8 mouse cellular contexts compared by ENCODE assay signal in the genomic region with DNA sequence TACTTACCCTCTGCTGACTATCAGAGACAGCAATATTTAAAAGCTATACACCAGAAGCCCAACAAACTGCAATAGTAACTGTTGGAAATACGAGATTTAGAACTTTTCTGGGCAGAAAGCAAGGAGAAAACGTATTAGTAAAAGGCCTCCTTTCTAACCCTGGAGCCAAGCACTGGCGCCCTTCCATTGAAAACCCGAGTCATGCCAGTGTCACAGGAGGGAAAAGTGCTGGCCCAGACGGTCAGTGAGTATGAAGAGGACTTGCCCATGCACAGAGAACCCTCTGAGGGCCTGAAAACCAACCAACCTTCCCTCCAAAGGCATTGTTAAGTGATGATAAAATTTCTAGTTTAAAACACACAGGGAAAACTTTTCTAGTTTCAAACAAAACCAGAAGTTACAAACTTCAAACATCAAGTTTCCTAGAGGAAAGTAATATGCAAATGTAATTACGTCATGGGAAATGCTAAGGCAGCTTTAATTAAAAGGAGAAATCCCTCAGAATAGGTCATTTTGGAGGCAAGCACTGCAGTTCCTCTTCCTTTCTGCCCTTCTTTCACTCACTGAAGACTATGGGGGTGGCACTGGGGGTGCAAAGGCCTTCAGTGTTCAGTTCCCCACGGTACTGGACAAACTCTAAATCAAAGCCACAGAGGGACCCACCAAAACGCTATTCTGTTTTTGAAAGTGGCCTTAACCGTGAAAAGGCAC.
DNase-seq lines count a peak whose midpoint lies in the region; ATAC-seq and TF ChIP-seq lines count a peak whose summit lies in the region.

No protein-coding gene starts in this region.

- ATAC-seq in cerebellum, adult (ENCODE audit: insufficient number of reproducible peaks, low FRiP score, low TSS enrichment) = no peak
- ATAC-seq in lung, postnatal 0 days = no peak
- no peak for ATAC-seq in hindbrain, embryonic 14.5 days (ENCODE audit: low FRiP score)

- no peak overlapping the region for H3K9ac ChIP-seq in lung, postnatal 0 days (replicated peaks; ENCODE audit: low read depth)
- no peak overlapping the region for H3K9ac ChIP-seq in hindbrain, embryonic 14.5 days

- H3K9me3 ChIP-seq in lung, postnatal 0 days (ENCODE audit: low read length) = no peaks in the 10 kb centered on the region
- H3K9me3 ChIP-seq in hindbrain, embryonic 14.5 days (ENCODE audit: control insufficient read depth, low read length) = no peaks in the 10 kb centered on the region

- no peaks in the 10 kb centered on the region for H3K27me3 ChIP-seq in lung, postnatal 0 days (replicated peaks; ENCODE audit: insufficient read depth, low read length)
- no peaks in the 10 kb centered on the region for H3K27me3 ChIP-seq in hindbrain, embryonic 14.5 days (ENCODE audit: control insufficient read depth, insufficient read depth, low read length)
- H3K27me3 ChIP-seq in splenic B cell, adult 2 months (ENCODE audit: control insufficient read depth, insufficient read depth, low read length, poor library complexity, severe bottlenecking) = no peaks in the 10 kb centered on the region

- peak; percentile 42 for DNase-seq in cerebellum, adult 11 months
- no peak for DNase-seq in lung, postnatal 0 days (ENCODE audit: low spot score)
- DNase-seq in lung, adult 18-20 months = no peak
- no peak for DNase-seq in hindbrain, embryonic 14.5 days (ENCODE audit: low spot score)
- peak; percentile 47 for DNase-seq in splenic B cell, adult 2 months (ENCODE audit: low read depth, low spot score)
- DNase-seq in retina, embryonic 14.5 days (ENCODE audit: low spot score) = no peak
- DNase-seq in left cerebral cortex, postnatal 25 days (ENCODE audit: low spot score in 2 of 2) = no peak

- H3K4me1 ChIP-seq in lung, postnatal 0 days (ENCODE audit: insufficient read depth, low read depth, low read length) = peaks cover 33% of the 10 kb centered on the region
- peaks cover 37% of the 10 kb centered on the region for H3K4me1 ChIP-seq in hindbrain, embryonic 14.5 days (replicated peaks; ENCODE audit: control insufficient read depth, insufficient read depth, low read length)

- TF ChIP-seq EP300 in lung, postnatal 0 days (IDR thresholded peaks at IDR 0.05) = no peak

- H3K27ac ChIP-seq in lung, postnatal 0 days (ENCODE audit: low read length) = peak overlapping the region; percentile 77
- peak overlapping the region; percentile 40 for H3K27ac ChIP-seq in hindbrain, embryonic 14.5 days

- H3K4me2 ChIP-seq in lung, postnatal 0 days (replicated peaks; ENCODE audit: low read depth, low read length) = no peak overlapping the region
- no peak overlapping the region for H3K4me2 ChIP-seq in hindbrain, embryonic 14.5 days (replicated peaks)

- no peak for TF ChIP-seq CTCF in lung, postnatal 0 days (IDR thresholded peaks at IDR 0.05)

- WGBS in lung, postnatal 0 days = 54% methylated on average over 9 of the region's 9 CpGs
- 69% methylated on average over 9 of the region's 9 CpGs for WGBS in hindbrain, embryonic 14.5 days

- intact Hi-C loops in left cerebral cortex, postnatal 25 days (cut with DNase I) = no loop called here

- no peaks in the 10 kb centered on the region for H3K36me3 ChIP-seq in lung, postnatal 0 days (ENCODE audit: insufficient read depth, low read length)
- H3K36me3 ChIP-seq in hindbrain, embryonic 14.5 days (replicated peaks; ENCODE audit: control insufficient read depth, insufficient read depth) = no peaks in the 10 kb centered on the region
- no peaks in the 10 kb centered on the region for H3K36me3 ChIP-seq in splenic B cell, adult 2 months (ENCODE audit: control insufficient read depth, insufficient read depth, low read length, poor library complexity, severe bottlenecking)

- H3K4me3 ChIP-seq in lung, postnatal 0 days (ENCODE audit: low read depth, low read length) = no peak overlapping the region
- no peak overlapping the region for H3K4me3 ChIP-seq in hindbrain, embryonic 14.5 days (replicated peaks; ENCODE audit: low read length)

Comparison
In these comparisons a context has a peak if more than half of its experiments do, and no peak if none do; other contexts are left out.
1. DNase-seq: peak in cerebellum, adult 11 months (single experiment) and splenic B cell, adult 2 months (single experiment); none in lung, postnatal 0 days (single experiment), lung, adult 18-20 months (0 of 2), hindbrain, embryonic 14.5 days (single experiment), retina, embryonic 14.5 days (single experiment) and left cerebral cortex, postnatal 25 days (0 of 2).